9 mouse cellular contexts compared by ENCODE assay signal in the genomic region with DNA sequence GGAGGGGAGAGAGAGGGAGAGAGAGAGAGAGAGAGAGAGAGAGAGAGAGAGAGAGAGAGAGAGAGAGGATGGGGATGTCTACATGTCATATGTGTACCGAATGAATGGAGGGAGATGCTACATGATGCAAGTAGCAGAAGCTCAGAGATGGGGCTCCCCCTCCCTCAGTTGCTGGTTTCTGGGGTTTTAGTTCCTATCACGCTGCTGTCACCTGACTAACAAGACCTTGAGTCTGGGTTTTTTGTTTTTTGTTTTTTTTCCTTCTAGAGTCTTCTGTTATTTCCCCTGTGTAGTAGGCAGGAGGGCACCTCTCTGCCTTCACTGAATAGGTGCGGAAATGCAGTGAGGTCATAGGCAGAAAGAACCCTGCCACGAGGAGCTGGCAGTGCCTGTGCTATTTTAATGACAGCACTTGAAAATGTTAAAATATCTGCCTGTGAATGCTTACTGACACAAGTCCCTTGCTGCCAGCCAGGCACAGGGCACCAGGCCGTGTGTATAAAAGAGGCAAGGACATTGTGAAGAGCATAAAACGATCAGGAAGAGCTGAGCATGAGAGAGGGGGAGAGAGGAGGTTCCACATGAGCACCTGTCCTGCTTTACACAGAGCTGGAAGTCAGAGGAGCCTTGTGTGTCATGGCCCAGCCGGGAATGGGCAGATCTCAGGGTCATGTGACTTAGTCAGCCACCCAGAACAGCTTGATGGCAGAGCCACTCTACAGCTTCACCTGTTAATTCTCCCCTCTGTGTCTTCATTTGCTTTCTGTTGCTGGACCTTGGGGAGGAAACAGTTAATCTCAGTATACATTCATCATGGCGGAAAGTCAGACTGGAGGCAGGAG.
DNase-seq lines count a peak whose midpoint lies in the region; ATAC-seq lines count a peak whose summit lies in the region.
"Had no signal": no experiment of that assay in that cellular context is flagged by ENCODE, and none has a peak within 500 bp of the region (broad histone marks: within the 10 kb centered on the region; RNA-seq: fewer than 3 reads in every experiment).

No protein-coding gene starts in this region.

- peaks cover 20% of the 10 kb centered on the region for H3K4me1 ChIP-seq in heart, embryonic 16.5 days (ENCODE audit: control insufficient read depth, insufficient read depth, low read length)
- H3K4me1 ChIP-seq in midbrain, embryonic 16.5 days (ENCODE audit: control insufficient read depth, insufficient read depth, low read length): peaks cover 15% of the 10 kb centered on the region

- H3K27me3 ChIP-seq in heart, embryonic 16.5 days (ENCODE audit: control insufficient read depth, insufficient read depth, low read length): no peaks in the 10 kb centered on the region
- no peaks in the 10 kb centered on the region for H3K27me3 ChIP-seq in midbrain, embryonic 16.5 days (ENCODE audit: control insufficient read depth, insufficient read depth, low read depth, low read length)

- 25% methylated on average over 8 of the region's 8 CpGs for WGBS in heart, embryonic 16.5 days
- 14% methylated on average over 8 of the region's 8 CpGs for WGBS in midbrain, embryonic 16.5 days

- H3K4me3 ChIP-seq in heart, embryonic 16.5 days (ENCODE audit: low read length): no peak overlapping the region
- H3K4me3 ChIP-seq in midbrain, embryonic 16.5 days (ENCODE audit: low read depth, low read length): no peak overlapping the region

- H3K9ac ChIP-seq in heart, embryonic 16.5 days (ENCODE audit: low read length): peak overlapping the region; percentile 31
- H3K9ac ChIP-seq in midbrain, embryonic 16.5 days (ENCODE audit: low read depth, low read length): no peak overlapping the region

- peak overlapping the region; percentile 98 for H3K27ac ChIP-seq in heart, embryonic 16.5 days (ENCODE audit: low read length)
- peak overlapping the region; percentile 60 for H3K27ac ChIP-seq in midbrain, embryonic 16.5 days (ENCODE audit: low read length)

- peak; percentile 10 for DNase-seq in cerebellum, adult 8-10 months
- no peak for DNase-seq in cerebellum, adult 11 months
- peak; percentile 43 to 64 for DNase-seq in cerebellum, postnatal 25 days
- no peak for DNase-seq in thymus, postnatal 4 days
- DNase-seq in frontal cortex, postnatal 25 days (ENCODE audit: low spot score in 2 of 2): no peak
- DNase-seq in frontal cortex, postnatal 10 days (ENCODE audit: low spot score in 2 of 2): no peak
- DNase-seq: kidney, adult 11 months had no signal

- no peaks in the 10 kb centered on the region for H3K36me3 ChIP-seq in heart, embryonic 16.5 days (ENCODE audit: control insufficient read depth, insufficient read depth)
- no peaks in the 10 kb centered on the region for H3K36me3 ChIP-seq in midbrain, embryonic 16.5 days (ENCODE audit: control insufficient read depth, insufficient read depth, low read length)

- H3K4me2 ChIP-seq in heart, embryonic 16.5 days (ENCODE audit: low read depth, low read length): peak overlapping the region; percentile 35
- peak overlapping the region; percentile 11; the same call in 1 of the 2 replicates for H3K4me2 ChIP-seq in midbrain, embryonic 16.5 days (ENCODE audit: low read length)

- peak; percentile 89 for ATAC-seq in heart, embryonic 16.5 days (replicated peaks; ENCODE audit: extremely low read depth, insufficient read depth, low FRiP score)
- peak; percentile 60 for ATAC-seq in midbrain, embryonic 16.5 days

- H3K9me3 ChIP-seq in heart, embryonic 16.5 days (replicated peaks; ENCODE audit: control insufficient read depth, low read length): no peaks in the 10 kb centered on the region
- no peaks in the 10 kb centered on the region for H3K9me3 ChIP-seq in midbrain, embryonic 16.5 days (replicated peaks; ENCODE audit: control insufficient read depth, low read length, poor library complexity, severe bottlenecking)

Comparison
In these comparisons a context has a peak if more than half of its experiments do, and no peak if none do; other contexts are left out.
1. DNase-seq: peak in cerebellum, adult 8-10 months (single experiment) and cerebellum, postnatal 25 days (2 of 2); none in cerebellum, adult 11 months (single experiment), thymus, postnatal 4 days (single experiment), frontal cortex, postnatal 25 days (0 of 2) and frontal cortex, postnatal 10 days (0 of 2).